Mouse (Mus musculus) heart, postnatal 0 days (tissue): ENCODE results near the gene Btd. TPM values are rescaled to one million over a fixed set of nuclear protein-coding genes. Genes with fewer than 3 reads are reported as not detected.

Experiments used
- ATAC-seq: fragments of 200-750 bp; cut with Nextera tagmentation; 2 replicates; pipeline ENCODE4 v1.8.0; 2017; ENCODE audit warnings: low read depth, moderate number of reproducible peaks, moderate library complexity; ENCODE audit not compliant: insufficient read depth
- DNase-seq: peaks from one replicate; pipeline ENCODE4 v3.0.0-alpha.2; 2016; ENCODE audit warnings: low spot score
- H3K27ac ChIP-seq: fragments of 300-500 bp; sonication (generic); 2 replicates; pipeline ENCODE4 v1.5.1; 2014; ENCODE audit warnings: low read depth, mild to moderate bottlenecking
- H3K27me3 ChIP-seq: fragments of 300-500 bp; sonication (generic); 2 replicates; pipeline ENCODE4 v1.6.1; 2014; ENCODE audit warnings: low read length, mixed read lengths; ENCODE audit not compliant: control insufficient read depth, insufficient read depth
- H3K36me3 ChIP-seq: fragments of 300-500 bp; sonication (generic); replicated peaks from 2 replicates; pipeline ENCODE4 v1.6.1; 2014; ENCODE audit warnings: low read length, mixed read lengths; ENCODE audit not compliant: control insufficient read depth, insufficient read depth
- H3K4me1 ChIP-seq: fragments of 300-500 bp; sonication (generic); 2 replicates; pipeline ENCODE4 v1.6.1; 2014; ENCODE audit warnings: antibody characterized with exemption; ENCODE audit not compliant: control insufficient read depth, insufficient read depth
- H3K4me2 ChIP-seq: fragments of 300-500 bp; sonication (generic); 2 replicates; pipeline ENCODE4 v1.6.1; 2014; ENCODE audit warnings: low read depth, mild to moderate bottlenecking, low read length, moderate library complexity
- H3K4me3 ChIP-seq: fragments of 300-500 bp; sonication (generic); 2 replicates; pipeline ENCODE4 v1.5.1; 2014; ENCODE audit warnings: low read depth, low read length
- H3K9ac ChIP-seq: fragments of 300-500 bp; sonication (generic); replicated peaks from 2 replicates; pipeline ENCODE4 v1.6.1; 2014; ENCODE audit warnings: low read depth, low read length, mixed read lengths
- H3K9me3 ChIP-seq: fragments of 300-500 bp; sonication (generic); replicated peaks from 2 replicates; pipeline ENCODE4 v1.6.1; 2016; ENCODE audit warnings: low read length; ENCODE audit not compliant: control insufficient read depth
- CTCF ChIP-seq: IDR thresholded peaks from 2 replicates; pipeline ENCODE4 v1.5.1; 2016; ENCODE audit warnings: antibody characterized with exemption, control low read depth, low read depth
- EP300 ChIP-seq: IDR thresholded peaks from 2 replicates; pipeline ENCODE4 v1.6.1; 2016; ENCODE audit warnings: antibody characterized with exemption, low read depth
- WGBS: fragments of 180-500 bp; shearing (Covaris S2); extraction: QIAGEN DNeasy Blood & Tissue Kit; methylation state at CpG from one replicate; pipeline ENCODE4 v1.1.7; 2014; 5-methylcytosine and 5-hydroxymethylcytosine counted together
- polyA plus RNA-seq: library from polyadenylated mRNA; unstranded; fragments of >200 nt; fragmentation: Nextera tagmentation; extraction: Ambion mirVana; gene quantifications from 2 replicates; pipeline ENCODE4 v1.2.1, GENCODE M21; 2015
- total RNA-seq: library from RNA; depleted of rRNA; stranded (reverse); fragments of >200 nt; gene quantifications from 2 replicates; pipeline ENCODE4 v1.2.3, GENCODE M21; 2014; ENCODE audit warnings: low replicate concordance

The Btd gene
- total and polyA plus RNA-seq, 2 experiments from 2014 or later, result 15.0 to 29.0 TPM

GRCm38 (mm10) chr14:31667741-31668140, 26.9 kb downstream of the Btd start:
- Histone ChIP-seq H3K36me3 (peaks cover 9% of the 10 kb centered on the region), H3K4me1 (peaks cover 43% of the 10 kb centered on the region), H3K9ac (no peak overlapping the region), H3K27me3 (no peaks in the 10 kb centered on the region), H3K27ac (peak overlapping the region; percentile 86), H3K9me3 (no peaks in the 10 kb centered on the region), H3K4me2 (no peak overlapping the region), H3K4me3 (no peak overlapping the region)
- WGBS, result 75% methylated on average over 6 of the region's 6 CpGs
- ATAC-seq, result no peak
- TF ChIP-seq EP300 (no peak), CTCF (no peak)
- DNase-seq, result no peak

GRCm38 (mm10) chr14:31668326-31668725, 27.5 kb downstream of the Btd start:
- Histone ChIP-seq H3K4me2 (no peak overlapping the region), H3K4me1 (peaks cover 38% of the 10 kb centered on the region), H3K27me3 (no peaks in the 10 kb centered on the region), H3K9ac (no peak overlapping the region), H3K36me3 (peaks cover 9% of the 10 kb centered on the region), H3K9me3 (no peaks in the 10 kb centered on the region), H3K4me3 (no peak overlapping the region), H3K27ac (peak overlapping the region; percentile 86)
- no peak for DNase-seq
- ATAC-seq, result no peak
- no peak for TF ChIP-seq CTCF
- TF ChIP-seq EP300, result no peak
- 79% methylated on average over 13 of the region's 13 CpGs for WGBS

- H3K27ac ChIP-seq, result peak overlapping the region; percentile 86
- peaks cover 30% of the 10 kb centered on the region for H3K4me1 ChIP-seq
- no peak overlapping the region for H3K4me3 ChIP-seq
- 25% methylated on average over 13 of the region's 13 CpGs for WGBS
- peak; percentile 60 for ATAC-seq
- H3K36me3 ChIP-seq, result peaks cover 9% of the 10 kb centered on the region
- peak; percentile 80 for DNase-seq
- peak overlapping the region; percentile 42 for H3K4me2 ChIP-seq
- H3K9ac ChIP-seq, result peak overlapping the region; percentile 8; the same call in 1 of the 2 replicates
- TF ChIP-seq CTCF (no peak), EP300 (no peak)
- H3K27me3 ChIP-seq, result no peaks in the 10 kb centered on the region
- no peaks in the 10 kb centered on the region for H3K9me3 ChIP-seq
Measured at GRCm38 (mm10) chr14:31669161-31669611, 28.4 kb downstream of the Btd start.

GRCm38 (mm10) chr14:31669642-31670490, 29.0 kb downstream of the Btd start:
- peaks cover 9% of the 10 kb centered on the region for H3K36me3 ChIP-seq
- peak overlapping the region; percentile 86 for H3K27ac ChIP-seq
- no peaks in the 10 kb centered on the region for H3K27me3 ChIP-seq
- TF ChIP-seq CTCF (no peak), EP300 (peak; percentile 44; the same call in 1 of the 2 replicates)
- no peak overlapping the region for H3K4me3 ChIP-seq
- 0 out of 2 replicates have a peak overlapping the region, but pooled peaks have one; percentile 8 for H3K9ac ChIP-seq
- peak; percentile 49 for ATAC-seq
- H3K4me2 ChIP-seq, result peak overlapping the region; percentile 42
- peaks cover 25% of the 10 kb centered on the region for H3K4me1 ChIP-seq
- 73% methylated on average over 15 of the region's 15 CpGs for WGBS
- H3K9me3 ChIP-seq, result no peaks in the 10 kb centered on the region
- peak; percentile 68 for DNase-seq

GRCm38 (mm10) chr14:31671635-31672320, 30.9 kb downstream of the Btd start:
- no peak overlapping the region for H3K9ac ChIP-seq
- no peak for DNase-seq
- H3K27me3 ChIP-seq, result no peaks in the 10 kb centered on the region
- WGBS, result 70% methylated on average over 10 of the region's 10 CpGs
- TF ChIP-seq CTCF (no peak), EP300 (no peak)
- H3K9me3 ChIP-seq, result no peaks in the 10 kb centered on the region
- no peak for ATAC-seq
- H3K27ac ChIP-seq, result 0 out of 2 replicates have a peak overlapping the region, but pooled peaks have one; percentile 22
- H3K4me3 ChIP-seq, result no peak overlapping the region
- H3K36me3 ChIP-seq, result peaks cover 8% of the 10 kb centered on the region
- H3K4me2 ChIP-seq, result no peak overlapping the region
- peaks cover 25% of the 10 kb centered on the region for H3K4me1 ChIP-seq
